In genomic region chr6:65516759-65517158, GRCm38 (mm10) we compare ENCODE assay signal across 24 mouse cellular contexts. TPM values are rescaled to one million over a fixed set of nuclear protein-coding genes. Genes with fewer than 3 reads are reported as not detected.
DNase-seq lines count a peak whose midpoint lies in the region; ATAC-seq and TF ChIP-seq lines count a peak whose summit lies in the region.
"Had no signal": no experiment of that assay in that cellular context is flagged by ENCODE, and none has a peak within 500 bp of the region (broad histone marks: within the 10 kb centered on the region; RNA-seq: fewer than 3 reads in every experiment).

No protein-coding gene starts in this region.

- H3K4me2 ChIP-seq in midbrain, postnatal 0 days (ENCODE audit: low read depth, low read length, poor library complexity, severe bottlenecking), result no peak overlapping the region
- H3K4me2 ChIP-seq: embryonic facial prominence, embryonic 15.5 days; hindbrain, embryonic 12.5 days; intestine, embryonic 15.5 days; liver, embryonic 13.5 days had no signal

- no peaks in the 10 kb centered on the region for H3K9me3 ChIP-seq in midbrain, postnatal 0 days (ENCODE audit: low read length)
- H3K9me3 ChIP-seq: embryonic facial prominence, embryonic 15.5 days; forebrain, embryonic 10.5 days; heart, embryonic 10.5 days; hindbrain, embryonic 12.5 days; intestine, embryonic 15.5 days; limb, embryonic 10.5 days; liver, embryonic 13.5 days had no signal

- H3K27me3 ChIP-seq in midbrain, postnatal 0 days (ENCODE audit: insufficient read depth, low read length), result no peaks in the 10 kb centered on the region
- H3K27me3 ChIP-seq: embryonic facial prominence, embryonic 15.5 days; hindbrain, embryonic 12.5 days; intestine, embryonic 15.5 days; liver, embryonic 13.5 days had no signal

- H3K9ac ChIP-seq in midbrain, postnatal 0 days (replicated peaks; ENCODE audit: low read length, poor library complexity, severe bottlenecking), result no peak overlapping the region
- H3K9ac ChIP-seq: embryonic facial prominence, embryonic 15.5 days; hindbrain, embryonic 12.5 days; intestine, embryonic 15.5 days; liver, embryonic 13.5 days had no signal

- H3K4me3 ChIP-seq in midbrain, postnatal 0 days (ENCODE audit: low read depth, low read length), result no peak overlapping the region
- H3K4me3 ChIP-seq: embryonic facial prominence, embryonic 15.5 days; forebrain, embryonic 10.5 days; heart, embryonic 10.5 days; hindbrain, embryonic 12.5 days; intestine, embryonic 15.5 days; left cerebral cortex, adult 2 months; limb, embryonic 10.5 days; liver, embryonic 13.5 days had no signal

- WGBS in midbrain, postnatal 0 days, result 93% methylated on average over 8 of the region's 8 CpGs

- H3K4me1 ChIP-seq in midbrain, postnatal 0 days (ENCODE audit: insufficient read depth, low read length), result no peaks in the 10 kb centered on the region
- H3K4me1 ChIP-seq: embryonic facial prominence, embryonic 15.5 days; forebrain, embryonic 10.5 days; heart, embryonic 10.5 days; hindbrain, embryonic 12.5 days; intestine, embryonic 15.5 days; limb, embryonic 10.5 days; liver, embryonic 13.5 days had no signal

- TF ChIP-seq CTCF in midbrain, postnatal 0 days (IDR thresholded peaks at IDR 0.05), result no peak

- ATAC-seq in activated CD4-positive, CD25-positive, alpha-beta regulatory T cell, adult 4 months, result peak; percentile 61
- no peak for ATAC-seq in midbrain, postnatal 0 days (ENCODE audit: low FRiP score)
- ATAC-seq: intestine, embryonic 15.5 days had no signal

- H3K27ac ChIP-seq in midbrain, postnatal 0 days (ENCODE audit: low read depth, low read length), result no peak overlapping the region
- H3K27ac ChIP-seq: embryonic facial prominence, embryonic 15.5 days; forebrain, embryonic 10.5 days; heart, embryonic 10.5 days; hindbrain, embryonic 12.5 days; intestine, embryonic 15.5 days; left cerebral cortex, adult 2 months; limb, embryonic 10.5 days; liver, embryonic 13.5 days had no signal

- DNase-seq in kidney, postnatal 4 days, result peak; percentile 42 to 43
- no peak for DNase-seq in kidney, adult 18-20 months
- peak; percentile 37 for DNase-seq in CD4-positive, CD25-positive, alpha-beta regulatory T cell, adult 2 months (ENCODE audit: low read depth, low spot score)
- peak; percentile 27 for DNase-seq in ovary, postnatal 14 days (ENCODE audit: low spot score)
- no peak for DNase-seq in thymus, postnatal 36 days
- no peak for DNase-seq in midbrain, postnatal 0 days (ENCODE audit: low spot score)
- DNase-seq: adrenal gland, adult 2 months; cerebellum, postnatal 10 days; embryo, embryonic 11 days; gastrocnemius, postnatal 25 days; heart, postnatal 10 days; liver, embryonic 13.5 days; midbrain, embryonic 14.5 days; right cerebral cortex, postnatal 4 days; thymus, adult 18-20 months had no signal

- H3K36me3 ChIP-seq in midbrain, postnatal 0 days (ENCODE audit: insufficient read depth, low read length), result no peaks in the 10 kb centered on the region
- H3K36me3 ChIP-seq: embryonic facial prominence, embryonic 15.5 days; forebrain, embryonic 10.5 days; heart, embryonic 10.5 days; hindbrain, embryonic 12.5 days; intestine, embryonic 15.5 days; limb, embryonic 10.5 days; liver, embryonic 13.5 days had no signal

RNA-seq across cellular contexts. Expression of gene Tnip3, which starts 8.4 kb away (rescaled TPM):
- 1 to 10 TPM; 6.0 to 9.5 TPM for polyA plus RNA-seq in activated CD4-positive, CD25-positive, alpha-beta regulatory T cell, adult 4 months (2017; shearing (Covaris generic))
- not detected in 2 replicates for total RNA-seq in midbrain, postnatal 0 days (2014; rRNA removed)
- polyA plus RNA-seq in midbrain, postnatal 0 days (2015; fragmentation: Nextera tagmentation; extraction: Ambion mirVana), result 0.13 TPM in 1 of 2 replicates, not detected in the other
- total RNA-seq: gastrocnemius, postnatal 25 days; layer of hippocampus, adult 8-10 months; left cerebral cortex, adult 2 months had no signal
- polyA plus RNA-seq: adrenal gland, adult 2 months; forebrain, embryonic 10.5 days; heart, embryonic 10.5 days; hindbrain, embryonic 12.5 days; limb, embryonic 10.5 days; midbrain, embryonic 14.5 days had no signal

Comparison
In these comparisons a context has a peak if more than half of its experiments do, and no peak if none do; other contexts are left out.
1. DNase-seq: peak in kidney, postnatal 4 days (2 of 2), CD4-positive, CD25-positive, alpha-beta regulatory T cell, adult 2 months (single experiment) and ovary, postnatal 14 days (single experiment); none in kidney, adult 18-20 months (single experiment), thymus, postnatal 36 days (0 of 2) and midbrain, postnatal 0 days (single experiment).